Mouse (Mus musculus): Measurements from ENCODE around the gene Med10. TPM values are rescaled to one million over a fixed set of nuclear protein-coding genes. Genes with fewer than 3 reads are reported as not detected.

Med10 gene
- polyA plus RNA-seq, 1 experiment = 10.2 TPM

- H3K4me3 ChIP-seq (replicated peaks) = no peak overlapping the region
- no peaks in the 10 kb centered on the region for H3K36me3 ChIP-seq (replicated peaks; ENCODE audit: low read length)
- no peaks in the 10 kb centered on the region for H3K9me3 ChIP-seq
- H3K27me3 ChIP-seq (replicated peaks) = peaks cover 17% of the 10 kb centered on the region
- TF ChIP-seq GATA1 (IDR thresholded peaks at IDR 0.05; ENCODE audit: borderline replicate concordance, low read length) = no peak; the same call in 2 of the 3 replicates
- TF ChIP-seq FLI1 (IDR thresholded peaks at IDR 0.05; ENCODE audit: low read length) = no peak
- H3K4me1 ChIP-seq = peaks cover 10% of the 10 kb centered on the region
Observed at GRCm38 (mm10) chr13:69791814-69792213, 10.4 kb upstream of the Med10 start.

- no peak overlapping the region for H3K4me3 ChIP-seq (replicated peaks)
- H3K9me3 ChIP-seq = no peaks in the 10 kb centered on the region
- TF ChIP-seq FLI1 (IDR thresholded peaks at IDR 0.05; ENCODE audit: low read length) (no peak), GATA1 (IDR thresholded peaks at IDR 0.05; ENCODE audit: borderline replicate concordance, low read length) (no peak)
- H3K27me3 ChIP-seq (replicated peaks) = peaks cover 19% of the 10 kb centered on the region
- H3K36me3 ChIP-seq (replicated peaks; ENCODE audit: low read length) = no peaks in the 10 kb centered on the region
- peaks cover 10% of the 10 kb centered on the region for H3K4me1 ChIP-seq
Observed at GRCm38 (mm10) chr13:69792541-69793009, 9.6 kb upstream of the Med10 start.

- TF ChIP-seq FLI1 (IDR thresholded peaks at IDR 0.05; ENCODE audit: low read length) = no peak
- TF ChIP-seq GATA1 (IDR thresholded peaks at IDR 0.05; ENCODE audit: borderline replicate concordance, low read length) = no peak
- Histone ChIP-seq H3K4me1 (peaks cover 13% of the 10 kb centered on the region), H3K27me3 (replicated peaks) (peaks cover 14% of the 10 kb centered on the region), H3K4me3 (replicated peaks) (no peak overlapping the region), H3K9me3 (0 out of 2 replicates have a peak, but pooled peaks cover 3% of the 10 kb centered on the region), H3K36me3 (replicated peaks; ENCODE audit: low read length) (no peaks in the 10 kb centered on the region)
Observed at GRCm38 (mm10) chr13:69794808-69795207, 7.4 kb upstream of the Med10 start.

- Histone ChIP-seq H3K4me1 (peaks cover 41% of the 10 kb centered on the region), H3K36me3 (replicated peaks; ENCODE audit: low read length) (peaks cover 34% of the 10 kb centered on the region), H3K9me3 (no peaks in the 10 kb centered on the region), H3K4me3 (replicated peaks) (peak overlapping the region; percentile 91), H3K27me3 (replicated peaks) (peaks cover 51% of the 10 kb centered on the region)
- TF ChIP-seq GATA1 (IDR thresholded peaks at IDR 0.05; ENCODE audit: borderline replicate concordance, low read length) (no peak), FLI1 (IDR thresholded peaks at IDR 0.05; ENCODE audit: low read length) (no peak)
Observed at GRCm38 (mm10) chr13:69809681-69810611, 7.8 kb downstream of the Med10 start.

GRCm38 (mm10) chr13:69810936-69811680 is 8.9 kb downstream of the Med10 start:
- Histone ChIP-seq H3K4me3 (replicated peaks) (peak overlapping the region; percentile 81), H3K9me3 (no peaks in the 10 kb centered on the region), H3K4me1 (peaks cover 41% of the 10 kb centered on the region), H3K27me3 (replicated peaks) (peaks cover 46% of the 10 kb centered on the region), H3K36me3 (replicated peaks; ENCODE audit: low read length) (peaks cover 45% of the 10 kb centered on the region)
- no peak for TF ChIP-seq GATA1 (IDR thresholded peaks at IDR 0.05; ENCODE audit: borderline replicate concordance, low read length)
- no peak for TF ChIP-seq FLI1 (IDR thresholded peaks at IDR 0.05; ENCODE audit: low read length)

- Histone ChIP-seq H3K36me3 (replicated peaks; ENCODE audit: low read length) (peaks cover 55% of the 10 kb centered on the region), H3K4me1 (peaks cover 41% of the 10 kb centered on the region), H3K9me3 (no peaks in the 10 kb centered on the region), H3K4me3 (replicated peaks) (peak overlapping the region; percentile 0), H3K27me3 (replicated peaks) (peaks cover 56% of the 10 kb centered on the region)
- TF ChIP-seq GATA1 (IDR thresholded peaks at IDR 0.05; ENCODE audit: borderline replicate concordance, low read length) (peak; percentile 41; the same call in 1 of the 3 replicates), FLI1 (IDR thresholded peaks at IDR 0.05; ENCODE audit: low read length) (no peak)
Observed at GRCm38 (mm10) chr13:69813870-69814269, 11.7 kb downstream of the Med10 start.

- Histone ChIP-seq H3K4me3 (replicated peaks) (no peak overlapping the region), H3K27me3 (replicated peaks) (peaks cover 75% of the 10 kb centered on the region), H3K9me3 (no peaks in the 10 kb centered on the region), H3K36me3 (replicated peaks; ENCODE audit: low read length) (peaks cover 38% of the 10 kb centered on the region), H3K4me1 (peaks cover 14% of the 10 kb centered on the region)
- TF ChIP-seq GATA1 (IDR thresholded peaks at IDR 0.05; ENCODE audit: borderline replicate concordance, low read length) (no peak), FLI1 (IDR thresholded peaks at IDR 0.05; ENCODE audit: low read length) (no peak)
Observed at GRCm38 (mm10) chr13:69818306-69818705, 16.1 kb downstream of the Med10 start.

GRCm38 (mm10) chr13:69821169-69821822 is 19.1 kb downstream of the Med10 start:
- no peak for TF ChIP-seq GATA1 (IDR thresholded peaks at IDR 0.05; ENCODE audit: borderline replicate concordance, low read length)
- H3K4me3 ChIP-seq (replicated peaks) = no peak overlapping the region
- H3K9me3 ChIP-seq = no peaks in the 10 kb centered on the region
- peaks cover 8% of the 10 kb centered on the region for H3K36me3 ChIP-seq (replicated peaks; ENCODE audit: low read length)
- H3K27me3 ChIP-seq (replicated peaks) = peaks cover 72% of the 10 kb centered on the region
- no peaks in the 10 kb centered on the region for H3K4me1 ChIP-seq

GRCm38 (mm10) chr13:69823920-69824637 is 21.9 kb downstream of the Med10 start:
- no peaks in the 10 kb centered on the region for H3K4me1 ChIP-seq
- H3K4me3 ChIP-seq (replicated peaks) = no peak overlapping the region
- no peaks in the 10 kb centered on the region for H3K9me3 ChIP-seq
- peaks cover 57% of the 10 kb centered on the region for H3K27me3 ChIP-seq (replicated peaks)
- TF ChIP-seq FLI1 (IDR thresholded peaks at IDR 0.05; ENCODE audit: low read length) = no peak
- no peak for TF ChIP-seq GATA1 (IDR thresholded peaks at IDR 0.05; ENCODE audit: borderline replicate concordance, low read length)
- no peaks in the 10 kb centered on the region for H3K36me3 ChIP-seq (replicated peaks; ENCODE audit: low read length)

Data from megakaryocyte, embryonic 14.5 days (primary cell).